Mouse (Mus musculus) lung, adult 2 months (tissue): ENCODE data around the gene Sumo1.

ENCODE experiments used
- CTCF ChIP-seq: fragments of 200-500 bp; IDR thresholded peaks from 2 replicates; pipeline ENCODE4 v1.5.1; 2011; ENCODE audit warnings: mild to moderate bottlenecking, low read length, control low read depth; ENCODE audit not compliant: insufficient read depth
- POLR2A ChIP-seq: fragments of 200-500 bp; IDR thresholded peaks from 2 replicates; pipeline ENCODE4 v1.6.1; 2011; ENCODE audit warnings: low read depth, mild to moderate bottlenecking, control low read depth, low read length, borderline replicate concordance; ENCODE audit errors: extremely low read depth

DNA sequence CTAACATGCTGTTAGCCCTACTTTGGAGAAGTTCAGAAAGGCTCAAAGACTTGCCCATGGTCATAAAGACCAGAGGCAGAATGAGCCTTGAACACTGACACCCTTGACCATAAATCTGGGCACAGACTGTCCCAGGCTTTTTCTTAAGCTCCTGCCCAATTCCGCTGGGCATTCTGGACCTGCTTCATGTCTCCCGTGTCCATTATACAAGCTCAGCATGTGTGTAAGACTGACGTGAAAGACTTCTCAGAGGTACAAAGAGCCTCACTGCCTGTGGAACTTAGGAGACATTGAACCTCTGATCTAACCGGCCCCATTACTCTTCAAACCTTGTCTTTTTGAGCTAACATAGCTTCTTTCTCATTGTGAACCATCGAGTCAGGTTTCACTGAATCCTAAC is 132.3 kb downstream of the Sumo1 start:
- TF ChIP-seq CTCF (no peak), POLR2A (no peak)
